Mouse (Mus musculus): ENCODE measurements around the gene Zfp941. TPM values are rescaled to one million over a fixed set of nuclear protein-coding genes. Genes with fewer than 3 reads are reported as not detected.
"Not testable (repeated sequence)": the region's sequence is repeated elsewhere in the genome, so short reads cannot be mapped to it uniquely, and the experiment has no call there.

Zfp941 gene
- polyA plus RNA-seq, 2 experiments: 0.10 to 0.25 TPM

- no peaks in the 10 kb centered on the region for H3K36me3 ChIP-seq (replicated peaks; ENCODE audit: control insufficient read depth, insufficient read depth, low read depth)
- no peaks in the 10 kb centered on the region for H3K9me3 ChIP-seq (ENCODE audit: control insufficient read depth, low read length)
- H3K27me3 ChIP-seq (ENCODE audit: control insufficient read depth, insufficient read depth, low read length): no peaks in the 10 kb centered on the region
- H3K4me1 ChIP-seq (replicated peaks; ENCODE audit: control insufficient read depth in 2 of 2, insufficient read depth in 2 of 2, low read length in 1 of 2): no peaks in the 10 kb centered on the region
- H3K27ac ChIP-seq: no peak overlapping the region
- H3K4me2 ChIP-seq (ENCODE audit: low read depth): no peak overlapping the region
- ATAC-seq (ENCODE audit: insufficient read depth): no peak
- no peak overlapping the region for H3K9ac ChIP-seq (replicated peaks)
- WGBS (ENCODE audit: insufficient replicate concordance): 62% methylated on average over 7 of the region's 7 CpGs
- H3K4me3 ChIP-seq (ENCODE audit: insufficient read depth in 1 of 2, low read depth in 2 of 2, low read length in 2 of 2): no peak overlapping the region
- TF ChIP-seq EP300 (IDR thresholded peaks at IDR 0.05; ENCODE audit: low read depth) (no peak), CTCF (IDR thresholded peaks at IDR 0.05; ENCODE audit: low read depth) (no peak)
- DNase-seq (ENCODE audit: low read depth in 3 of 3, low spot score in 3 of 3): no peak
These were observed 33.9 kb downstream of the Zfp941 start for GRCm38 (mm10) chr7:140788053-140788435.

- no peak for TF ChIP-seq CTCF (IDR thresholded peaks at IDR 0.05; ENCODE audit: low read depth)
- TF ChIP-seq EP300 (IDR thresholded peaks at IDR 0.05; ENCODE audit: low read depth): no peak
- Histone ChIP-seq H3K27me3 (ENCODE audit: control insufficient read depth, insufficient read depth, low read length) (no peaks in the 10 kb centered on the region), H3K4me1 (replicated peaks; ENCODE audit: control insufficient read depth in 2 of 2, insufficient read depth in 2 of 2, low read length in 1 of 2) (no peaks in the 10 kb centered on the region), H3K4me2 (ENCODE audit: low read depth) (no peak within 1 kb of the TSS), H3K9me3 (ENCODE audit: control insufficient read depth, low read length) (no peaks in the 10 kb centered on the region), H3K4me3 (ENCODE audit: insufficient read depth in 1 of 2, low read depth in 2 of 2, low read length in 2 of 2) (no peak within 1 kb of the TSS), H3K9ac (replicated peaks) (no peak within 1 kb of the TSS), H3K36me3 (replicated peaks; ENCODE audit: control insufficient read depth, insufficient read depth, low read depth) (no peaks in the 10 kb centered on the region), H3K27ac (no peak within 1 kb of the TSS)
- no peak for ATAC-seq (ENCODE audit: insufficient read depth)
- no peak for DNase-seq (ENCODE audit: low read depth in 3 of 3, low spot score in 3 of 3)
- WGBS (ENCODE audit: insufficient replicate concordance): 68% methylated on average over 33 of the region's 33 CpGs
These were observed 34.4 kb downstream of the Zfp941 start, which contains the start of gene Syce1 for GRCm38 (mm10) chr7:140787406-140788052. TSS of gene Syce1 (minus strand) at chr7:140787852.

DNA sequence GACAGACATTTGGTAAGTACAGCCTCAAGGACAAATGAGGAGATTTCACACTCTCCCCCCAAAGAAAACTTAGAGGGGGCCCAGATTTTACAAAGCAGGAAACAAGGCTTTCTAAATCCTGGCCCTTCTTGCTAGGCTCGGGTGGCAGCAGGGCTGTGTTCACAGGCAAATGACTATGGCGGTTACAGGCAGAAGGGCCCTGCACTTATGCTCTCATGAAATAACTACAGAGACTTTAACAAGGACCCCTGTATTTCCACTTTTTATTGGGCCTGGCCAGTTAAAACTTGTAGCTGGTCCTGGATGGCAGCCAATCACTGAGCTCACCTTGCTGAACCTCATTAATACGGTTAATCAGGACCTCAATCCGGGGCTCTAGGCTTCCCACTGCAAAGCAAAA lies 41.4 kb downstream of the Zfp941 start:
- no peak overlapping the region for H3K27ac ChIP-seq
- no peak overlapping the region for H3K4me2 ChIP-seq (ENCODE audit: low read depth)
- 59% methylated on average over 4 of the region's 4 CpGs for WGBS (ENCODE audit: insufficient replicate concordance)
- no peaks in the 10 kb centered on the region for H3K27me3 ChIP-seq (ENCODE audit: control insufficient read depth, insufficient read depth, low read length)
- no peak overlapping the region for H3K9ac ChIP-seq (replicated peaks)
- DNase-seq (ENCODE audit: low read depth in 3 of 3, low spot score in 3 of 3) (no peak), ATAC-seq (ENCODE audit: insufficient read depth) (no peak)
- TF ChIP-seq CTCF (IDR thresholded peaks at IDR 0.05; ENCODE audit: low read depth): no peak
- TF ChIP-seq EP300 (IDR thresholded peaks at IDR 0.05; ENCODE audit: low read depth): no peak
- no peaks in the 10 kb centered on the region for H3K9me3 ChIP-seq (ENCODE audit: control insufficient read depth, low read length)
- no peaks in the 10 kb centered on the region for H3K4me1 ChIP-seq (replicated peaks; ENCODE audit: control insufficient read depth in 2 of 2, insufficient read depth in 2 of 2, low read length in 1 of 2)
- H3K36me3 ChIP-seq (replicated peaks; ENCODE audit: control insufficient read depth, insufficient read depth, low read depth): no peaks in the 10 kb centered on the region
- no peak overlapping the region for H3K4me3 ChIP-seq (ENCODE audit: insufficient read depth in 1 of 2, low read depth in 2 of 2, low read length in 2 of 2)

- no peak overlapping the region for H3K4me2 ChIP-seq (ENCODE audit: low read depth)
- no peak overlapping the region for H3K4me3 ChIP-seq (ENCODE audit: insufficient read depth in 1 of 2, low read depth in 2 of 2, low read length in 2 of 2)
- no peaks in the 10 kb centered on the region for H3K27me3 ChIP-seq (ENCODE audit: control insufficient read depth, insufficient read depth, low read length)
- DNase-seq (ENCODE audit: low read depth in 3 of 3, low spot score in 3 of 3) (no peak), ATAC-seq (ENCODE audit: insufficient read depth) (no peak)
- no peak overlapping the region for H3K27ac ChIP-seq
- no peaks in the 10 kb centered on the region for H3K9me3 ChIP-seq (ENCODE audit: control insufficient read depth, low read length)
- no peak for TF ChIP-seq EP300 (IDR thresholded peaks at IDR 0.05; ENCODE audit: low read depth)
- TF ChIP-seq CTCF (IDR thresholded peaks at IDR 0.05; ENCODE audit: low read depth): no peak
- H3K4me1 ChIP-seq (replicated peaks; ENCODE audit: control insufficient read depth in 2 of 2, insufficient read depth in 2 of 2, low read length in 1 of 2): no peaks in the 10 kb centered on the region
- H3K9ac ChIP-seq (replicated peaks): no peak overlapping the region
- no peaks in the 10 kb centered on the region for H3K36me3 ChIP-seq (replicated peaks; ENCODE audit: control insufficient read depth, insufficient read depth, low read depth)
- 41% methylated on average over 12 of the region's 12 CpGs for WGBS (ENCODE audit: insufficient replicate concordance)
These were observed 55.9 kb downstream of the Zfp941 start for GRCm38 (mm10) chr7:140765888-140766739.

- not testable (repeated sequence) for H3K27ac ChIP-seq; H3K27me3 ChIP-seq (ENCODE audit: control insufficient read depth, insufficient read depth, low read length); H3K4me1 ChIP-seq (replicated peaks; ENCODE audit: control insufficient read depth in 2 of 2, insufficient read depth in 2 of 2, low read length in 1 of 2); H3K4me3 ChIP-seq (ENCODE audit: insufficient read depth in 1 of 2, low read depth in 2 of 2, low read length in 2 of 2); H3K9ac ChIP-seq (replicated peaks); H3K4me2 ChIP-seq (ENCODE audit: low read depth); H3K36me3 ChIP-seq (replicated peaks; ENCODE audit: control insufficient read depth, insufficient read depth, low read depth); ATAC-seq (ENCODE audit: insufficient read depth); H3K9me3 ChIP-seq (ENCODE audit: control insufficient read depth, low read length); DNase-seq (ENCODE audit: low read depth in 3 of 3, low spot score in 3 of 3)
- WGBS (ENCODE audit: insufficient replicate concordance): 28% methylated on average over 1 of the region's 1 CpGs
These were observed 56.6 kb downstream of the Zfp941 start for GRCm38 (mm10) chr7:140765391-140765790.

Data from liver, embryonic 14.5 days (tissue).